Mouse (Mus musculus): ENCODE results near the gene Cryba4.
A peak's percentile ranks its signal among the peaks of the same experiment; 100 is the strongest.

The Cryba4 gene

DNA sequence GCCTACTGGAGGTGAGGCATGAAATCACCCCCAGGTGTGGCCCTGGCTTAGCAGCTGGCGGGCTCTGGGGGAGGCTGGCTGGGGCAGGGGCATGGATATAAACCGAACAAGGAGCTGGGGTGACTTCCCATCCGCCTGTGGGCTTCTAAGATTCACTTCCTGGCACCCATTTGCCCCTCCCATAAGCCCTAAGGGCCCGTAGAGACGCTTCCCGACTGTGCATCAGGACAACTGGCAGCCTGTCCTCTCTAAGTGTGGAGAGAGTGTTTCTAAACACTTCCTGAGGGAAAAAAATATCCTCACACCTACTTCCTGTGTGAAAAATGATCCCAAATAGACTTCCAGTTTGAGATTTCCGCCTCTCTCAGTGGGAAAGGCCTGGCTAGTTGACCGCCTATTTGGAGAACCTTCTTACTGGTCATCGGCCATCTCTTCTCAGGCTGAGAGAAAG, 36.5 kb downstream of the Cryba4 start:
- H3K27me3 ChIP-seq (ENCODE audit: control insufficient read depth, insufficient read depth, low read length, poor library complexity, severe bottlenecking): no peaks in the 10 kb centered on the region; the same call in 1 of the 2 replicates
- DNase-seq (ENCODE audit: low read depth, low spot score): no peak
- H3K36me3 ChIP-seq (ENCODE audit: control insufficient read depth, insufficient read depth, low read length, poor library complexity, severe bottlenecking): no peaks in the 10 kb centered on the region

DNA sequence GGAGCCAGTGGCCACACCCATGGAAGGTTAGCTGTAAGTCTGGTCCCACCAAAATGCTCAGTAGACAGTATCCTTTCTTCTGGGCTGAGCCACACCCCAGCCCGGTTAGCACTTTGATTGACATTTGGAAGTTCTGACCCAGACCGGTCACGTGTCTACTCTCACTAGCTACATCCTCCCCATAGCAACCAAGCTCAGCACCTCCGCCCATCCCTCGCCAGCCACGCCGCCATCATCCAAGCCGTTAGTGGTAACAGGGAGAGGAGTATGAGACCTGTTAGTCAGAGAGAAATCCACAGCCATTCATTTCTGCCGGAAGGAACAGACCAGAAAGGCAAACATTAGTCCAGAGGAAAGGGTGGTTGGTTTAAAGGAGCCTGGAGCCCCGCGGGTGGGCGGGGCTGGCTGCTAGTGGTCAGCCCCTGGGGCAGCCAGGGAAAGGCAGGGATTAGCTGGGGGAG, 37.0 kb downstream of the Cryba4 start:
- Histone ChIP-seq H3K27me3 (ENCODE audit: control insufficient read depth, insufficient read depth, low read length, poor library complexity, severe bottlenecking) (no peaks in the 10 kb centered on the region; the same call in 1 of the 2 replicates), H3K36me3 (ENCODE audit: control insufficient read depth, insufficient read depth, low read length, poor library complexity, severe bottlenecking) (no peaks in the 10 kb centered on the region)
- no peak for DNase-seq (ENCODE audit: low read depth, low spot score)

DNA sequence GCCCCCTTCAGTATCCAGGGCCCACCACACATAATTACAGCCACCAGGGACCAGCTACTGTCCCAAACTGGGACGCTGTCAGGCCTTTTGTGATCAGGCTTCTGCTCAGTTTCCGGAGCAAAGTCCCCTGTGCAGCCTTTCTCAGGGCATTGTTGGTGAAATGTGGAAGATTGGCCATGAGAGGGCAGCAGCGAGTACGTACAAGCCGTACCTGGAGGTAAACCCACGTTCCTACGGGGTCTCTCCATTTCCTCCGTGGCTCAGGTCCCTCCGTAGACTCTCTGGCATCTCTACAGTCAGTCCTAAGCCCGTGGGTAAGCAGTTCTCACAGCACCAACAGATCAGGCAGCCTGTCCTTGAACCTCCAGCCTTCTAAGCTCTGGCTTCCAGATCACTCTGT, 37.9 kb downstream of the Cryba4 start:
- no peaks in the 10 kb centered on the region for H3K27me3 ChIP-seq (ENCODE audit: control insufficient read depth, insufficient read depth, low read length, poor library complexity, severe bottlenecking)
- H3K36me3 ChIP-seq (ENCODE audit: control insufficient read depth, insufficient read depth, low read length, poor library complexity, severe bottlenecking): no peaks in the 10 kb centered on the region
- peak; percentile 73 for DNase-seq (ENCODE audit: low read depth, low spot score)

DNA sequence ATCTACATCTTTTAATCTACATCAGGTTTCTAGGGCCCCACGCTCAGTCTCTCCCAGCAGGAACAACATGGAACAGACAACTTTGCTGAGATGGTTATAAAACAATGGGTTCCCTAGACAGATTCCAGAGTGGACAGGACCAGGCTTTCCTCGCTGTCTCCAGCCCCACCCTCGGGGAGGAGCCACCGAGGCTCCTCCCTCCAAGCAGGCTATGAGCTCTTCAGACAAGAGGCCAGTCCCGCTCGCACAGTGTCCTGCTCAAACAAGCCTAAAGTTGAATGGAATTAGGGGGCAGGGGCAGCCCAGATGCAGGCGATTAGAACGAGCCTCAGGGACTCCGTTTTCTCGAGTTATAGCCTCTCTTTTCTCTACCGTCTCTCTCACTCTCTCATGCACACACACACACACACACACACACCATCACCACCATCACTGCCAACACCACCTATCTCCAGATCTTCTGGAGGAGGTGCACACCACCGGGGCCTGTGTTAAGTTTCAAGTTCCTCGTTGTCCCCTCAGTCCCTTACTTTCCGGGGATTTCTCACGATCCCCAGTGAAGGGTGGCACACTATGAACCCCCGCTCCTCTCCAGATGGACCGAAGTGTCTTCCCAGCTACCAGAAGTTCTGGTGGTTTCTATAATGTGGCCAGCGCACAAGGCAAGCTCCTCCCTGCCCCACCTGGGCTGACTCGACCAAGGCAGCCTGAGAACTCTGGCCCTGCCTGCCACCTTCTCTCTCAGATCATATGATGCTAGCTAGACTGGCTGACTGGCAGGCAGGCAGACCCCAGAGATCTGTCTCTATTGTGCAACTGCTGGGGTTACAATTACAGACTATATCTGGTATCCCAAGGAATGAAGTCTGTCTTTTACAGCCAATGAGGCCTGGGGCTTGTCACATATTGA, 38.7 kb downstream of the Cryba4 start:
- Histone ChIP-seq H3K36me3 (ENCODE audit: control insufficient read depth, insufficient read depth, low read length, poor library complexity, severe bottlenecking) (no peaks in the 10 kb centered on the region), H3K27me3 (ENCODE audit: control insufficient read depth, insufficient read depth, low read length, poor library complexity, severe bottlenecking) (no peaks in the 10 kb centered on the region)
- no peak for DNase-seq (ENCODE audit: low read depth, low spot score)

GRCm38 (mm10) chr5:112212711-112213264, 39.5 kb downstream of the Cryba4 start:
- no peak for DNase-seq (ENCODE audit: low read depth, low spot score)
- no peaks in the 10 kb centered on the region for H3K36me3 ChIP-seq (ENCODE audit: control insufficient read depth, insufficient read depth, low read length, poor library complexity, severe bottlenecking)
- H3K27me3 ChIP-seq (ENCODE audit: control insufficient read depth, insufficient read depth, low read length, poor library complexity, severe bottlenecking): no peaks in the 10 kb centered on the region

DNA sequence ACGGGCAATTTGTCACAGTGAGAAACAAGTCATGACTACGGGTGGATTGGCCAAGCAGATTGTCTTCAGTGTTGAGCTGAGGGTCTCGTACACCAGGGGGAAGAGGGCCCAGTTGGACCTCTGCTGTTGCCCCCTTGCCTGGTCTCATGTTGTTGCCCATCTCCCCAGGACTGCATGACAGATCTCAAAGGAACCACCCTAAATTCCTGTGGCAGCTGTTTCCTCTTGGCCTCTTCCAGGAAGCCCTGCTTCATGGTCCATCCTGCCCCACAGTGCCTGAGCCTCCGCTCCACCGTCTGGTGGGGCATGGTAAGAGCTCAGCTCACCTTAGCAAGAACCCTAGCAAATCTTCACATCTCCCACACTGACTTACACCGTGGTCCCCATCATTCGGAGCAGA, 40.4 kb downstream of the Cryba4 start:
- Histone ChIP-seq H3K36me3 (ENCODE audit: control insufficient read depth, insufficient read depth, low read length, poor library complexity, severe bottlenecking) (no peaks in the 10 kb centered on the region), H3K27me3 (ENCODE audit: control insufficient read depth, insufficient read depth, low read length, poor library complexity, severe bottlenecking) (no peaks in the 10 kb centered on the region)
- no peak for DNase-seq (ENCODE audit: low read depth, low spot score)

DNA sequence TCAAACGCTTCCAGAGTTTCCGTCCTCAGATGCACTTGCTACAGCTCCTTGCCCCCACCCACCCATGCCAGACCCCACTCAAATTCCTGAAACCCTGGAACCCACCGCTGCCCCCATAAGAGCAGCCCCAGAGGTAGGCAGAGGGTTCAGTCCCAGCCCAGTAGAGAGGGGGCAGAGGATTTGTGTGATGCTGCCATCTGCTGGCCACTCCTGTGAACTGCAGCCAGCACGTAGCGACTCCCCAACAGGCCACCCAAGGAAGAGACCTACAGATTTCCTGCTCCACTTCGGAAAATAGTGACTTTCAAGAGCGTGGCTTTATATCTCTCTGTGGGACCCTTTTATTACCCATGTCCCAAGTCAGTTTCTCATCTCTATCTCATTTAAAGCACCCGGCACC, 42.2 kb downstream of the Cryba4 start:
- Histone ChIP-seq H3K27me3 (ENCODE audit: control insufficient read depth, insufficient read depth, low read length, poor library complexity, severe bottlenecking) (no peaks in the 10 kb centered on the region), H3K36me3 (ENCODE audit: control insufficient read depth, insufficient read depth, low read length, poor library complexity, severe bottlenecking) (no peaks in the 10 kb centered on the region)
- peak; percentile 74 for DNase-seq (ENCODE audit: low read depth, low spot score)

DNA sequence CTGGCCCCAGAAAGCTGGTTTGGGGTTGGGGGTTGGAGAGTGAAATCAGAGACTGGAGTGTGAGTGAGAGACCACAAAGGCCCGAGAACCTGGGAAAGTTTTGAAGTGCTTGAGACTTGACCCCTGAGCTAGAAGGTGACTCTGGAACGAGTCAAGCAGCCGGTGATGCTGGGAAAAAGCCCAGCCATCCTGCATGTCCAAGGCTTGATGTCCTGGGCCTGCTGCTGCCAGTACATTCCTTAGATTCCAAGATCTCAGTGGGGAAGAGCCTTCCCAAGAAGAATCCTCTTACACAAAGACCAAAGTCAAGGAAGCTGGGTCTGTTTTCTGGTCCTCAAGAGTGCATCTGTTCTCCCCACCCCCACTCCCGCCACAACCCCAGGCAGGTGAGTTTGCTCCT, 44.0 kb downstream of the Cryba4 start:
- Histone ChIP-seq H3K27me3 (ENCODE audit: control insufficient read depth, insufficient read depth, low read length, poor library complexity, severe bottlenecking) (no peaks in the 10 kb centered on the region), H3K36me3 (ENCODE audit: control insufficient read depth, insufficient read depth, low read length, poor library complexity, severe bottlenecking) (no peaks in the 10 kb centered on the region)
- DNase-seq (ENCODE audit: low read depth, low spot score): no peak

DNA sequence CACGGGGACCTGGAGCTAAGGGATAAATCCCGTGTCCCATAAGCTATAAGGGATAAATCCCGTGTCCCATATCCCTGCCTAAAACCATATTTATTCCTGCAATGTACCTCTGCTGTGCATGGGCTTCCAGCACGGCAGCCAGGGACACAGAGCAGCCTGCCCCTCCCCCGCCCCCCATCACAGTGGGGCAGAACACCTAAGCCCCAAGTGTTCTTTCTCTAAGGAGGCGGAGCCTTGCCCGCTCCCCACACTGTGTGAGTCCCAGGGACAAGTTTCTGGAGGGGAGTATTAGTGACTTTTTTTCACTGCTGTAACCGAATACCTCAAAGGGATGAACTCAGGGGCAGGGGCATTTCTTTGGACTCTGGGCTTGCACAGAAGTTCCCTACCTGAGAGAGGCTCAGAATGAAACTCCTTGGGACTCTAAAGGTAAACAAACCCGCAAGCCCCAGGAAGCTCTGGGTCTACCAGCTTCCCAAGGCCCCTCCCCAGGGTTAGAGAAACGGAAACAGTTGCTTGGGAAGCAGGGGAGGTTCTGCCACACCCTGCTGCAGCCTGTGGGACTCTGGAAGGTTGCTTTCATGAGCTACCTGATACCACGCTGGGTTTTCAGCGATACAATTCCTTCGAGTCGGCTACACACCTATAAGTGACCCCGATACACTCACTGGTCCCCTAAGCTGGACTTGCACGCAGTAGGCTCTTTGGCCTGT, 45.6 kb downstream of the Cryba4 start:
- DNase-seq (ENCODE audit: low read depth, low spot score): no peak
- H3K36me3 ChIP-seq (ENCODE audit: control insufficient read depth, insufficient read depth, low read length, poor library complexity, severe bottlenecking): no peaks in the 10 kb centered on the region

DNA sequence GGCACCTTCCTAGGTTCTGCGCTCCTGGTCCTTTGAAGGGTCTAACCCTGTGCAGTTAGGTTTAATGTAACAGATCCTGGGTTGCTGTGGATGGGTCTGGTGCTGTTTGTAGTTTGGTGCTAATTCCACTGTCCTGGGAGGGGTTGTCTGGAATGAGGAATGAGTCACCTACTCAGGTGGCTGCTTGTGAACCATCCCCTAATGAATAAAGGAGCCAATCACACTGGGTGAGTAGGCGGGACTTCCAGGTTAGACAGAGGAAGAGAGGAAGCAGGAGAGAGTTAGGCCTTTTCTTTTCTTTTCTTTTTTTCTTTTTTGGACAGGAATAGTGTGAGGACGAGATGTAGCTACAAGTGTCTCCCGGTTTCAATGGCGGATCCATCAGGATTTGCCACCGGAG, 52.7 kb downstream of the Cryba4 start:
- DNase-seq (ENCODE audit: low read depth, low spot score): no peak
- Histone ChIP-seq H3K36me3 (ENCODE audit: control insufficient read depth, insufficient read depth, low read length, poor library complexity, severe bottlenecking) (no peaks in the 10 kb centered on the region), H3K27me3 (ENCODE audit: control insufficient read depth, insufficient read depth, low read length, poor library complexity, severe bottlenecking) (no peaks in the 10 kb centered on the region)

More for the DNA sequence above, 45.6 kb downstream of the Cryba4 start:
- H3K27me3 ChIP-seq (ENCODE audit: control insufficient read depth, insufficient read depth, low read length, poor library complexity, severe bottlenecking): no peaks in the 10 kb centered on the region
